Mouse (Mus musculus): ENCODE data around the gene Abr.

- TF ChIP-seq CTCF (IDR thresholded peaks at IDR 0.05; ENCODE audit: low read depth, low read length) (no peak), POLR2A (IDR thresholded peaks at IDR 0.05; ENCODE audit: borderline replicate concordance, low read depth, low read length) (no peak)
These were observed 192.0 kb downstream of the Abr start for GRCm38 (mm10) chr11:76429966-76430631.

Measured in bone marrow macrophage, adult 2 months (primary cell).